Mouse (Mus musculus) lung, embryonic 14.5 days (tissue): ENCODE data around the gene Stom. TPM values are rescaled to one million over a fixed set of nuclear protein-coding genes. Genes with fewer than 3 reads are reported as not detected.

ENCODE experiments used
- ATAC-seq: fragments of 200-750 bp; cut with Nextera tagmentation; 2 replicates; pipeline ENCODE4 v1.8.0; 2017; ENCODE audit warnings: mild to moderate bottlenecking, moderate TSS enrichment, moderate library complexity; ENCODE audit not compliant: insufficient read depth
- DNase-seq: peaks from one replicate; pipeline ENCODE4 v3.0.0-alpha.2; 2015
- H3K27ac ChIP-seq: fragments of 300-500 bp; sonication (generic); 2 replicates; pipeline ENCODE4 v1.5.1; 2014; ENCODE audit warnings: low read depth, mild to moderate bottlenecking, moderate library complexity
- H3K27me3 ChIP-seq: fragments of 300-500 bp; sonication (generic); 2 replicates; pipeline ENCODE4 v1.6.1; 2014; ENCODE audit warnings: low read length, control low read depth; ENCODE audit not compliant: insufficient read depth
- H3K36me3 ChIP-seq: fragments of 300-500 bp; sonication (generic); 2 replicates; pipeline ENCODE4 v1.6.1; 2014; ENCODE audit warnings: control low read depth; ENCODE audit not compliant: insufficient read depth
- H3K4me1 ChIP-seq: fragments of 300-500 bp; sonication (generic); 2 replicates; pipeline ENCODE4 v1.6.1; 2014; ENCODE audit warnings: antibody characterized with exemption, control low read depth; ENCODE audit not compliant: insufficient read depth
- H3K4me2 ChIP-seq: fragments of 300-500 bp; sonication (generic); 2 replicates; pipeline ENCODE4 v1.6.1; 2014; ENCODE audit warnings: mild to moderate bottlenecking
- H3K4me3 ChIP-seq: fragments of 300-500 bp; sonication (generic); 2 replicates; pipeline ENCODE4 v1.5.1; 2014; ENCODE audit warnings: low read depth, low read length
- H3K9ac ChIP-seq: fragments of 300-500 bp; sonication (generic); 2 replicates; pipeline ENCODE4 v1.6.1; 2014
- H3K9me3 ChIP-seq: fragments of 300-500 bp; sonication (generic); 2 replicates; pipeline ENCODE4 v1.6.1; 2016; ENCODE audit warnings: low read depth, low read length, control low read depth
- CTCF ChIP-seq: IDR thresholded peaks from 2 replicates; pipeline ENCODE4 v1.5.1; 2016; ENCODE audit warnings: antibody characterized with exemption, low read depth
- WGBS: fragments of 180-500 bp; shearing (Covaris S2); extraction: QIAGEN DNeasy Blood & Tissue Kit; methylation state at CpG from one replicate; pipeline ENCODE4 v1.1.7; 2014; 5-methylcytosine and 5-hydroxymethylcytosine counted together
- polyA plus RNA-seq: library from polyadenylated mRNA; unstranded; fragments of >200 nt; fragmentation: Nextera tagmentation; extraction: Ambion mirVana; gene quantifications from 2 replicates; pipeline ENCODE4 v1.2.1, GENCODE M21; 2014

The Stom gene
- polyA plus RNA-seq, 1 experiment from 2014 or later, result 30.6 TPM

GRCm38 (mm10) chr2:35349184-35349583 is 12.4 kb upstream of the Stom start:
- Histone ChIP-seq H3K9ac (no peak overlapping the region), H3K4me3 (no peak overlapping the region), H3K36me3 (no peaks in the 10 kb centered on the region), H3K27me3 (no peaks in the 10 kb centered on the region), H3K4me1 (no peaks in the 10 kb centered on the region), H3K9me3 (no peaks in the 10 kb centered on the region), H3K4me2 (no peak overlapping the region), H3K27ac (no peak overlapping the region)
- TF ChIP-seq CTCF, result peak; percentile 76
- 47% methylated on average over 5 of the region's 5 CpGs for WGBS
- peak; percentile 82 for DNase-seq
- peak; percentile 47; the same call in 1 of the 2 replicates for ATAC-seq

DNA sequence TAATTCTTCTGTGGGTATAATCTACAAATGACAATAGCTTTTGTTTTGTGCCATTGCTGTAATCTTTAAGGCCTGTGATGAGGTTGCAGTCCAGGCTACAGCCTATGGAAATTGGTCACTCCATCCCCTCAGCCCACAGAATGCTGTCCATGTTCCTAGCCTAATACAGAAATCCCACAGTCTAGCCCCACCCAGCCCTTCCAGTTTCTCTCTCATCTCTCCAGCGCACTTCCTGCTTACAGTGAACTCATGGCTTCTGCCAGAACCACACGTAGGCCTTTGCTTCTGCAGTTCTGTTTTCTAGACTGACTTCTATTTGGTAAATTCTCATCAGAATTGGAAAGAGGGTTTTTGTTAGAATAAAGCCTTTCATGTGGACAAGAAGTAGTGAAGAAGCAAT is 9.2 kb upstream of the Stom start:
- DNase-seq (peak; percentile 27), ATAC-seq (no peak)
- Histone ChIP-seq H3K36me3 (no peaks in the 10 kb centered on the region), H3K4me2 (no peak overlapping the region), H3K9me3 (no peaks in the 10 kb centered on the region), H3K27ac (no peak overlapping the region), H3K9ac (no peak overlapping the region), H3K4me1 (no peaks in the 10 kb centered on the region), H3K27me3 (no peaks in the 10 kb centered on the region), H3K4me3 (no peak overlapping the region)
- no peak for TF ChIP-seq CTCF
- 47% methylated on average over 2 of the region's 2 CpGs for WGBS

DNA sequence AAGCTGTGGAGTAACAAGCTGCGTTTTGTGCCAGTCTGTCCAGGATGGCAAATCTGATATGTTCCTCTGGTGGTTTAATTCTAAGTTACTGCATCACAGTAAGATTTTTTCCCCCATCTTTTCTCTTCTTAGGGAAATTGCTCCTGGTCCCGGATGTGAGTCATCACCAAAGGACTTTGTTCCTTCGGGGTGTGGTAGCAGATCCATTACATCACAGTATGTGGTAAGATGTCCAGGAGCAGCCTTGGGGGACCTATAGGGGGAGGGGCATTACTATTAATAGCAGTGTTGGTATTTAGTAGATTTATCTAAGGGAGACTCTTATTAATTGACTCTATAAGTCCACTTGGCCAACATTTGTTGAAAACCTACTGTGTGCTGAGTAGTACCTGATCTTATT is 5.8 kb upstream of the Stom start:
- ATAC-seq, result no peak
- DNase-seq, result no peak
- no peak overlapping the region for H3K4me3 ChIP-seq
- H3K9ac ChIP-seq, result no peak overlapping the region
- H3K27me3 ChIP-seq, result no peaks in the 10 kb centered on the region
- no peaks in the 10 kb centered on the region for H3K9me3 ChIP-seq
- TF ChIP-seq CTCF, result no peak
- H3K4me1 ChIP-seq, result no peaks in the 10 kb centered on the region
- H3K36me3 ChIP-seq, result no peaks in the 10 kb centered on the region
- WGBS, result 72% methylated on average over 3 of the region's 3 CpGs
- H3K4me2 ChIP-seq, result no peak overlapping the region
- H3K27ac ChIP-seq, result no peak overlapping the region

GRCm38 (mm10) chr2:35338707-35339106 is 1.9 kb upstream of the Stom start:
- no peak overlapping the region for H3K9ac ChIP-seq
- TF ChIP-seq CTCF, result no peak
- peak; percentile 36 for DNase-seq
- no peaks in the 10 kb centered on the region for H3K9me3 ChIP-seq
- H3K27ac ChIP-seq, result no peak overlapping the region
- H3K4me1 ChIP-seq, result no peaks in the 10 kb centered on the region
- no peak overlapping the region for H3K4me2 ChIP-seq
- H3K36me3 ChIP-seq, result no peaks in the 10 kb centered on the region
- H3K4me3 ChIP-seq, result no peak overlapping the region
- 58% methylated on average over 6 of the region's 6 CpGs for WGBS
- ATAC-seq, result no peak
- H3K27me3 ChIP-seq, result 0 out of 2 replicates have a peak, but pooled peaks cover 3% of the 10 kb centered on the region

GRCm38 (mm10) chr2:35338036-35338435 is 1.3 kb upstream of the Stom start:
- Histone ChIP-seq H3K9ac (no peak overlapping the region), H3K4me3 (no peak overlapping the region), H3K4me1 (no peaks in the 10 kb centered on the region), H3K9me3 (no peaks in the 10 kb centered on the region), H3K27ac (no peak overlapping the region), H3K36me3 (no peaks in the 10 kb centered on the region), H3K27me3 (0 out of 2 replicates have a peak, but pooled peaks cover 3% of the 10 kb centered on the region), H3K4me2 (no peak overlapping the region)
- no peak for ATAC-seq
- 70% methylated on average over 1 of the region's 1 CpGs for WGBS
- no peak for DNase-seq
- TF ChIP-seq CTCF, result no peak

DNA sequence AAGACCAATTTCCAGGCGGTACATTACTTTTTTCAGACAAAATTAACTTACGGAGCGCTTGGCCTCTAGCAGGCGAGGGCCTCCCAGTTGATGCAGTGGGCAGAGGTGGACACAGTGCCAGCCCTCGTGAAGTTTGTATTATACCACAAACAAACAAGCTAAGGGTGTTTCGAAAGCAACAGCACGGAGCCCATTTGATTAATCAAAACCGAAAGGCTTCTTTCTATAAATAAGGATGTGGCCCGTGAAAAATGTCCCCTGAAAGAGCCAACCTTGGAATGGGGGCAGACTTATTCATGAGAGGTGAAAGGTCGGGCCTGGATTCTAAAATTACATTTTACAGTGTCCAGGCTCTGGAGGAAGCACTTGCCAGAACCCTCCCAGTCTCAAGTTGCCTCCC is 643 bp upstream of the Stom start:
- H3K9me3 ChIP-seq, result no peaks in the 10 kb centered on the region
- H3K36me3 ChIP-seq, result no peaks in the 10 kb centered on the region
- H3K27me3 ChIP-seq, result 0 out of 2 replicates have a peak, but pooled peaks cover 3% of the 10 kb centered on the region
- H3K4me3 ChIP-seq, result peak overlapping the region; percentile 71
- no peaks in the 10 kb centered on the region for H3K4me1 ChIP-seq
- 38% methylated on average over 10 of the region's 10 CpGs for whole genome bisulfite sequencing
- peak; percentile 30 for DNase-seq
- H3K27ac ChIP-seq, result peak overlapping the region; percentile 88
- H3K9ac ChIP-seq, result peak overlapping the region; percentile 50
- TF ChIP-seq CTCF, result no peak
- H3K4me2 ChIP-seq, result peak overlapping the region; percentile 98
- no peak; the same call in 1 of the 2 replicates for ATAC-seq

DNA sequence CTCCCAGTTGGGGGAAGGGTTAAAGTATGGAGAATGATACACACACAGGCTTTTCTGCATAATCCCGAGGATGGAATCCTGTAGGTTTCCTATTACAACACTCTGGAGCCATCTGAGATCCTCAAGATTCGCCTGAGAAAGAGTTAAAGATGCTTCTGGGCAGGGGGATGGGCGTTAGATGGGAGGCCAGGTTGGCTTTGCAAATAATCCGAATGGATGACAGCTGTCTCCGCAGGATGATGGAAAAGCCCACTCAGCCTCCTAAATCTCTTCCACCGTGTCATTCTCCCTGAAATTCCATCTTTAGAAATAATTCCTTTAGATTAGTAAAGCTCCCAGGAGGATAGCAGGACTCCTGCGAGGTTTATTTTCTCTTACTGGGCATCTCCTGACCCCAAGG is 1.2 kb downstream of the Stom start:
- Histone ChIP-seq H3K9ac (peak overlapping the region; percentile 82), H3K9me3 (no peaks in the 10 kb centered on the region), H3K4me1 (no peaks in the 10 kb centered on the region), H3K27me3 (0 out of 2 replicates have a peak, but pooled peaks cover 3% of the 10 kb centered on the region), H3K36me3 (no peaks in the 10 kb centered on the region), H3K4me2 (peak overlapping the region; percentile 98), H3K27ac (0 out of 2 replicates have a peak overlapping the region, but pooled peaks have one; percentile 6), H3K4me3 (peak overlapping the region; percentile 71)
- DNase-seq (no peak), ATAC-seq (no peak)
- 7% methylated on average over 7 of the region's 7 CpGs for WGBS
- no peak for TF ChIP-seq CTCF

DNA sequence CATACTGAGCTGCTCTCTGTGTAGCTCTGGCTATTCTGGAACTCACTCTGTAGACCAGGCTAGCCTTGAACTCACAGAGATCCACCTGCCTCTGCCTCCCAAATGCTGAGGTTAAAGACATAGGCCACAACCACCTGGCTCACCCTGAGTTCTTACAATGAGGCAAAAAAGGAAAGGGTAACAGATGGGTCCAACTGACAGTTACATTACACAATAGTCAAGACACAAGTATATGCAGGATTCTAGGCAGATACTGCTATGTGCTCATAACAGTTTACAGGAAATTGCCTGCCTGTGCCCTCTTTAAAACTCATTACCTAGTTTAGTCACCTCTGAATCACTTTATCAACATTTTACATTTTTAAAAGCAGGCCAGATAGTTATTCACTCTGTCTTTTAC is 3.1 kb downstream of the Stom start:
- no peaks in the 10 kb centered on the region for H3K9me3 ChIP-seq
- no peak for DNase-seq
- no peak for ATAC-seq
- no peak overlapping the region for H3K27ac ChIP-seq
- no peak for TF ChIP-seq CTCF
- H3K4me1 ChIP-seq, result no peaks in the 10 kb centered on the region
- H3K4me2 ChIP-seq, result peak overlapping the region; percentile 25; the same call in 1 of the 2 replicates
- no peak overlapping the region for H3K9ac ChIP-seq
- 0 out of 2 replicates have a peak, but pooled peaks cover 3% of the 10 kb centered on the region for H3K27me3 ChIP-seq
- H3K4me3 ChIP-seq, result no peak overlapping the region
- no peaks in the 10 kb centered on the region for H3K36me3 ChIP-seq
